Mouse (Mus musculus): ENCODE results near the gene Rgs6.

The Rgs6 gene

DNA sequence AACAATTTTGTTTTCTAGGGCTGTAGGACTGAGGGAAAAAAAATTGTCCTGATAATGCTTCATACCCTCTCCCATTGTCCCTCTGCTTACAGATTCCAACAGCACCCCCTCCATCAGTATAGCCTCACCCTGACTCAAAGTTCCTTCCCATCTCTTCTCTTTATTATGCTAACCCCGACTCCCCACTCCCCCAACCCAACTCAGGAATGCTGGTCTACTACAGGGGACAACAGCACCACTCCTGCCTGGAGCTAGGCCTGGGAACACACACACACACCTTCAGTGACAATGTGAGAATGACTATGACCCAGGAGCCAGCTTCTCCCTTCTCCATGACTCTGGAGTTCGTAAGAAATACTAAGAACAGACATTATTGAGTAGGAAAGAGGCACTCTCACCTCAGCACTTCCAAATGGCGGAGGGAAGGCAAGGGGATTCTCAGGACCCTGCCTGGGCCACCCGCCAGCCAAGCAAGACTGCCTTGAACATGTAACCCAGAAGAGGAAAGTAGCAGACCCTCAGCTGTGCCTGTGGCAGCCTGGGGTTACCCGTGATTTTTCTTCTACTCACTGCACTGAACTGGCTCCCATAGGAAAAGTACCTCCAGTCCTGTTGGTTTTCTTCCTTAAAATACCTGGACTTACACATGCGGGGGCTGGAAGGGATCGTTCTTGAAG is 623.2 kb downstream of the Rgs6 start:
- no peak for DNase-seq
